Mouse (Mus musculus) MN1 (cell line): ENCODE results near the gene Auh.

Experiments used
- DNase-seq: peaks from one replicate; pipeline ENCODE4 v3.0.0-alpha.2; 2016; ENCODE audit warnings: low spot score

Auh gene

DNA sequence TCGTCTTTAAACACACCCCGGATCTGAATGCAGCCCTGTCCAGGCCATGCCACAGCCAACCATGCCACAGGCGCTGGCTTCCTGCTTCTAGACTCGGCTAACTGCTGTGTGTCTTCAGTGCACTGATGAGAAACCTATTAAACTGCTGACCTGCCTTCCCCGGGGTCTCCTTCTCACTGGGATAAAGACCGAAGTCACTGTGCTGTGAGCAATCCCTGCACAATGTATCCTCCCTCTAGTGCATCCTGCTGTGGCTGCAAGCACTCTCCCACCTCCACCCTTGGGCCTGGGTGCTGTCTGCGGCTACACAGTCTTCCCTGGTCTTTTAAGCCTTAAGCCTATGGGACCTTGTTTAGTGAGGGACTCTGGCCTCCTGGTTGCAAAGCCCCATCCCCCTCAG lies 50.7 kb downstream of the Auh start:
- no peak for DNase-seq

GRCm38 (mm10) chr13:52875541-52876325 lies 53.7 kb downstream of the Auh start:
- no peak for DNase-seq

DNA sequence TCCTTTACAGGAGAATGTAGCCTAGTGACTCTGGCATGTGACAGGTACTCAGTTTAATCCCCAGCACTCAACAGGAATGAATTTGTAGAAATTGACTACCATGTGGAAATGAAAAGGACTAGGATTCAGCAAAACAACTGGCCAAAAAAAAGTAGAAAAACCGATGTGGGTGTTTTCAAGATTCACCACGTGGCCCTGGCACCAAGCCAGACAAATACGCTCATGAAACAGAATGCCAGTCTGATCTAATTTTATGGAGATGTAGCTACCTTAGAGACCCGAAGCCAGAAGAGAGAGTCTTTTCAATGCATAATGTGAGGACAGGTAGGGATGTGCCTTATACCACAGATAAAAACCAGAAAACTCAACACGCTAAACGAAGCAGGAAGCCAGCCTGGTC lies 54.4 kb downstream of the Auh start:
- peak; percentile 37 for DNase-seq

GRCm38 (mm10) chr13:52874338-52874737 lies 55.1 kb downstream of the Auh start:
- no peak for DNase-seq

DNA sequence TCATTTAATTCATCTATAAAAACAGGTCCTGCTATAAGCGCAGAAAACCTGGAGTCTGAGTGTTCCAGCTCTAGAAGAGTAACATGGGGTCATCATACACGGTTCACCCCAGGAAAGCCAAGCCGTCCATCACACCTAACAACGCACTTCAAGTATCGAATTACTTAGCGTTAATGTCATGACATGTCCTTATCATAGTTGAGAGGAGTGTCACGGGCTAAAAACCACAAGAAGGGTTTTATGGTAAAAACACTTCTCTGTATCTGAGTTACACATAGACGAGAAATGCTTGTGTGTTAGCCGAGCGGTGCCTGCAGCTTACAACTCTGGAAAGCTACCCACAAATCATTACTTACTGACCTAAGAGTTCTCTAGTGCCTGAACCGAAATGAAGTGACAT lies 55.6 kb downstream of the Auh start:
- no peak for DNase-seq

DNA sequence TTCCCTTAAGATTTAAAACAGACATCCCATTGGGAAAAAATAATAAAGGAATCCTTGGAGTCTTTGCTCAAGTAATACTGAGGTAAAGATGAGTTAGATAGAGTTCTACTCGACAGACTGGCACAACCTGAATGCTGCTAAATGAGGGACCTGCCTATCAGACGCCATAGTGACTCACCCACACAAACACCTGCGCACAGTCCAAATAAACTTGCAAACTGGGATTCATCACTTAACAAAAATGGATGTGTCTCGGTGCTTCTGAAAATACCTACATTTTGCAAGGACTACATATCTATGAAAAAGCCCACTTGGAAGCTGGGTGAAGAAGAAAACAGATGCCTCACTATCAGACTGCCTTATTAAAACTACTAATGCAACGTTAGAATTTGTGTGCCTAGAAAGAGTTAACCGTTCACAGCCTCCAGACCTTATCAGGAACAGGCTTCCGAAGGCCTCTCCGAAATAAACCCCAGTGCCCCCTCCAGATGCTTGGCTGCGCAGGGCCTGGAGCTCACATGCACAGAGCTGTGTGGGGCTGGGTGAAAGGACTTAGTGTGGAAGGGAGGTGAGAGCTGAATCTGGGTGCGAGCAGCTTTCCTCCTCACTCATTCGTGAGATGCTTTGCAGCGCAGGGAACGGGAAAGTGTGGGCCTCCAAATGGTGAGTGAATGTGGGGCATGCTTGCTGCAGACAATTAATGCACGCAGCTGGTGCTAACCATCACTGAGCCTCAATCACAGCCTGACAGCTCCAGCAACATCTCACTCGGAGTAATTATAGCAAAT lies 63.3 kb downstream of the Auh start:
- DNase-seq = no peak

GRCm38 (mm10) chr13:52863436-52863835 lies 66.0 kb downstream of the Auh start:
- DNase-seq = no peak

- no peak for DNase-seq
These were observed 69.3 kb downstream of the Auh start for GRCm38 (mm10) chr13:52860006-52860685.

DNA sequence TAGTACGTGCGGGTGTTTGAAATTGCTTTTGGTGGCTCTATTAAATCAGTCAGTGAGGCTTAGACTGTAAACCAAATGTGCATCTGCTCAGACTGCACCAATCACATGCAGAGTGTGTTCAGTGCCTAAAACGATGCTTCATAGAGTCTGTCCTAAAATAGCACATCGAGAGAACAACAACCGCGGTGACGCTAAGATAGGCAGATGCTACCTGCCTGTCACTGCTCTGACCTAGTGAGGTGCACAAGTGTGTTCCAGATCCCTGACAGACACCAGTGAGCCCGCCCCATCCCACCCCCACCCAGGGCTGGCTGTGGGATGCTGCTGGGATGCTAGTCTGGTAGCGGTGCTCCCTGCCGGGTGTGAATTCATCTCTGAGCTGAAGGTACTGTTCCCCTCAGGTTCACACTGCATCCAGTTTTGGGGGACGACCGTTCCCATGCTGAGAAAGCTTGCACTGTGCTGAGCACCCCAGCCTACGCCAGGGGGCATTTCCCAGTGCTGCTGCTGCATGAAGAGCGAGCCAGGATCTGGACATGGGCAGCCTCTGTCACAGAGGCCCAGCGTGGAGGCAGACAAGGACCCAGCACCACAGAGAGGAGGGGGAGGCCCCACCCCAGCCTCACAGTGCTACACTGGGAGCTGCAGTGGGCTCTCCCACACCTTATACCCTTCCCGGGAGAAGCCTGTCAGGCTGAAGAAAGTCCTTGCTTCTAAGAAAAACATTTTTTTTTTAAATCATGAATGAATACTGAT lies 70.2 kb downstream of the Auh start:
- DNase-seq = no peak

- no peak for DNase-seq
These were observed 71.1 kb downstream of the Auh start for GRCm38 (mm10) chr13:52858373-52858772.

GRCm38 (mm10) chr13:52857781-52858180 lies 71.7 kb downstream of the Auh start:
- DNase-seq = no peak

DNA sequence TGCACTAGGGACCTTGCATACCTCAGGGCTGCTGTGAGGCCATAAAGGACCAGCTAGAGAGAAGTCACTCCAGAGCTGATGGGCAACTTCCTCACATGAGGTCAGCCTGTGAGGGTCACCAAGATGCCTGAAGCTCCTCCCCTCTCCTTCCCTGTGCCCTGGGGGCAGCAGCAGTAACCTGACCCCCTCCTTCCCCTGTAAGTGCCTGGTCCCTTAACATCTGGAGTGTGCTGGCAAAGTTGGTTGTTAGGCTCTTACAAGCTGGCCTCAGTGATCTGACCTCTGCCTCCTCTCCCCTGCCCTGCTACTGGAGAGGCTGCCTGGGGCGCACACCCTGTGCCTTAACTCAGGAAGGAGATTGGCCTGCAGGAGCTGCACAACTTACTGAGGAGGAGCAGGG lies 75.9 kb downstream of the Auh start:
- no peak for DNase-seq

DNA sequence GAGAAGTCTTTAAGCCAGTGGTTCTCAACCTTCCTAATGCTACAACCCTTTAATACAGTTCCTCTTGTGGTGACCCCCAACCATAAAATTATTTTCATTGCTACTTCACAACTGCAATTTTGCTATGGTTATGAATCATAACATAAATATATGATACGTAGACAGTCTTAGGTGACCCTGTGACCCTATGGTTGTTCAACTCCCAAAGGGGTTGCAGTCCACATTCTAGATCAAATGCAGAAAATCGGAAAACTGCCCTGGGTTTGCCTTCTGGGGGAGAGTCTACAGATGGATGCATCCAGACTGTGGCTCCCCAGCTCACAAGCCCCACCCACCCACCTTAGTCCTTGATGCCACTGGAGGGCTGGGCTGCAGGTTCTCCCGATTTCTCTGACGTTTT lies 77.6 kb downstream of the Auh start:
- DNase-seq = no peak

- DNase-seq = no peak
These were observed 79.3 kb downstream of the Auh start for GRCm38 (mm10) chr13:52850024-52850723.

GRCm38 (mm10) chr13:52849394-52849801 lies 80.1 kb downstream of the Auh start:
- no peak for DNase-seq

- DNase-seq = no peak
These were observed 82.0 kb downstream of the Auh start for GRCm38 (mm10) chr13:52847481-52847880.

- DNase-seq = no peak
These were observed 82.4 kb downstream of the Auh start for GRCm38 (mm10) chr13:52847071-52847470.

DNA sequence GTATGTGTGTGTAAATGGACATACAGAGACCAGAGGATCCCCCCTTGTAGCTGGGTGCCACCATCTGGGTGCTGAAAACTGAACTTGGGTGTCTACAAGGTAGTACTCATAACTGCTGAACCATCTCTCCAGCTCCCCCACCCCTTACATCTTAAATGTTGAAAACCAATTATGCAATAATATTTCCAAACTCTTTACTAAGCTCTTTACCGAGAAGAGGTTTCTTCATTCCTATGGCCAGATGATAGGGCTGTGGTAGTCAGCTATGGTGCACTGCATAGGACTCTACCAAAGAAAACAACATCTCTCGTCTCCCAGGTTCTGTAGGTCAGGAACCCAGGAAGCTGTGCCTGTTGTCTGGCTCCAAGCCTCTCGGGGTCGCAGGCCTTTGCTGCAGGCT lies 83.9 kb downstream of the Auh start:
- no peak for DNase-seq

- no peak for DNase-seq
These were observed 85.8 kb downstream of the Auh start for GRCm38 (mm10) chr13:52843536-52844178.

- DNase-seq = no peak
These were observed 93.2 kb downstream of the Auh start for GRCm38 (mm10) chr13:52836231-52836630.

- no peak for DNase-seq
These were observed 94.9 kb downstream of the Auh start for GRCm38 (mm10) chr13:52834591-52834990.
